Mouse (Mus musculus) retina, embryonic 14.5 days (tissue): ENCODE results near the gene Kazald1.
A peak's percentile ranks its signal among the peaks of the same experiment; 100 is the strongest.

Experiments
- DNase-seq: peaks from one replicate; pipeline ENCODE4 v3.0.0-alpha.2; 2015; ENCODE audit warnings: low spot score

Gene Kazald1

DNA sequence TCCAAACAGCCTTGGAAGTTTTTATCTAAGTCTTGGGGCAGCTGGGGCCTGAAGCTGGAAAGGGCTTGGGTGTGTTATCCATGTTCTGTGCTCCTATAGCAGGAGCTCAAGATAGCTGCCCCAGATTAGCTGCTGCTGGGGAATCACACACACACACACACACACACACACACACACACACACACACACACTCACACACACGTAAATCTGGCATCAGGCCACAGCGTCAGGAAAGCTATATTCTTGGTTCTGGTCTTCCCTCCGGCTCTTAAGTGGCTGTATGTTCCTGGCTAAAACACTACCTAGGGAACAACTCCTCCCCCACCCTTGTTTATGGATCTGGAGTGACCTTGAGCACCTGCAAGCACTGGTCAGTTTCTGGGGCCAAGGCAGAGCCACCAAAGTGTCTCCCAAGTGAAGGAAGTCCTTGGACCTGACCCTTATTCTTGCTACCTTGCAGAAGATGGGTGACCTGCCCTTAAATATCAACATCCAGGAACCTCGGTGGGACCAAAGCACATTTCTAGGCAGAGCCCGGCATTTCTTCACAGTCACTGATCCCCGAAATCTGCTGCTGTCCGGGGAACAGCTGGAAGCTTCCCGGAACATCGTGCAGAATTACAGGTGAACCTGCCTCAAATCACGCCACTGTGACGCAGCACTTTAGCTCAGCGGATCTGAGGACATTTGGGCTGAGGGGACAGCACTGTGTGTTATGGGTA is 26.2 kb upstream of the Kazald1 start:
- no peak for DNase-seq

DNA sequence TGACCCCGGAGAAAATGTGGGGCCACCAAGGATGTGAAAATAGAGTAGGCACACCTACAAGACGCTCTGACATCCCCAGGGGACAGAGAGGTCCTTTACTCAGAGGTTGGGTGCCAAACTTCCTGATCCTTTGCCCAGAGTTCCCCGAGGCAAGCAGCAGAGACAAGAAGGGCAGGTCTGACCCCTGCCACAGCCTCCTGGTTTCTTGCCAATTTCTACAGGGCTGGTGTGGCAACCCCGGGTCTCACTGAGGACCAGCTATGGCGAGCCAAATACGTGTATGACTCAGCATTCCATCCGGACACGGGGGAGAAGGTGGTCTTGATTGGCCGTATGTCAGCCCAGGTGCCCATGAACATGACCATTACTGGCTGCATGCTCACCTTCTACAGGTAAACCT is 25.5 kb upstream of the Kazald1 start:
- DNase-seq, result no peak

DNA sequence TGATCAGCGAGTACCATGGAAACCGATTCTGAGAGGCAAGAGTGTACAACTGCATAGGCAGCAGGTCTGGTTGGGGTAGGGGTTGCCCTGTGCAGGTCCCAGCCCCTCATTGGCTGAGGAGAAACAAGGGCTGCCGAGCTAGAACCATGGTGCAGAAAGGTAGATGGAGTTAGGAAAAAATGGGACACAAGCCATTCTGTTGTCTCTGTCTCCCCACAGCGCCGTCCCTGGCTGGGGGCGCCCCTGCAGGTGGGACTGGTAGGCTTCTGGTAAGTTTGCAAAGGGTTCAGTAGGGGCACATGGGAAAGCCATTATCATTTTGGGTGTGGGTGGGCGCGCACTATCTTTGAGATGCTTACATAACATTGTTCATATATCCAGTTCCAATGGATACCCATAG is 21.6 kb upstream of the Kazald1 start:
- no peak for DNase-seq

DNA sequence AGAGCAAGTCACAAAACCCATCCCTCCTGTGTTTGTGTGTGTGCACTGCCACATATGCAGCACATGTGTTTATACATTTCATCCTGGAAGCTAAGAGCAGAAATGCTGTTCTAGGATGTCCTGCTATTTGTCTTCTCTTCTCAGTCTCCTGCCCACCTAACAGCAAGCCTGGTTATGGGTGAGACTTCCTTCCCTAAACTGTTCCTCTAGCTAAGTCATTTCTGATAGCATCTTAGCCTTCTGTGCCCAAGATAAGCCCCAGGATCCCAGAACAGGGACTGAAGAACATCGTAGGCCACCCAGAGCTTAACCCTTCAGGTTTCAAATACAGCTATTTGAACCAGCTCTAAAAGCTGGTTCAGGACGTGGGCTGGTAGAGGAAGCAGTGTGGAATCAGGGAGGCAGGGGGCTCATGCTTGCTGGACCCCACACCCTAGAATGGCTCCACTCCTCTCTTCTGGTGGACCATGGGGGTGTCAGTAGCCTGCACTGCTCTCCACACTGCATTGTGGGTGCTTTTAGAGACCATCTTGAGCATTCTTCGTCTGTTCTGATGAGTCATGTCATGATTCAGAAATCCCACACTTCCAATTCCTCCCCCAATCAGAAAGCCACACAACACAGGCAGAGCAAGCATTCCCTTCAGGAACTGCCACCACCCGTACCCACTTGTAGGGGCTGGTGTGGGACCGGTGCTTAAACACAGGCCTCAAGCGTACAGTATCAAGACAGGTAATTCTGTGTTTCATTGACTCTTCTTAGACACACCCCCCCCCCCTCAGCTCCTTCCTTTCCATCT is 19.9 kb upstream of the Kazald1 start:
- DNase-seq, result no peak

DNA sequence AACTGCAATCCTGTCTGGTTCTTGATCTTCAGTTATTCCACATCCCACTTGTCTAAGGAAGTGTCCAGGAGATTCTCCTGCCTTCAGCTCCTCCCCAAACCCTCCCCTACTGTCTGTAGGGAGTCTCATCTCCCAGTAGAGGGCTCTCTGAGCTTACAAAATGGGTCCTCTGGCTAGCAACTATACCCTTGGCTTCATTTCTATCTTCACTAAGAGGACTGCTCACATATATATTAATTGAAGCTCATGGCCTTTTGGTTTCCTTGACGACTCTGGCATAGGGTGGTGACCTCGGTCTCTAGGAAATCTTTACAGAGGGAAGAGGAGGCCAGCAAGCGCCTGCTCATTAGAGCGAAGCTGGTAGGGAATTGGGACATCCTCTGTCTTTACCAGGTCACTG is 18.7 kb upstream of the Kazald1 start:
- peak; percentile 85 for DNase-seq

DNA sequence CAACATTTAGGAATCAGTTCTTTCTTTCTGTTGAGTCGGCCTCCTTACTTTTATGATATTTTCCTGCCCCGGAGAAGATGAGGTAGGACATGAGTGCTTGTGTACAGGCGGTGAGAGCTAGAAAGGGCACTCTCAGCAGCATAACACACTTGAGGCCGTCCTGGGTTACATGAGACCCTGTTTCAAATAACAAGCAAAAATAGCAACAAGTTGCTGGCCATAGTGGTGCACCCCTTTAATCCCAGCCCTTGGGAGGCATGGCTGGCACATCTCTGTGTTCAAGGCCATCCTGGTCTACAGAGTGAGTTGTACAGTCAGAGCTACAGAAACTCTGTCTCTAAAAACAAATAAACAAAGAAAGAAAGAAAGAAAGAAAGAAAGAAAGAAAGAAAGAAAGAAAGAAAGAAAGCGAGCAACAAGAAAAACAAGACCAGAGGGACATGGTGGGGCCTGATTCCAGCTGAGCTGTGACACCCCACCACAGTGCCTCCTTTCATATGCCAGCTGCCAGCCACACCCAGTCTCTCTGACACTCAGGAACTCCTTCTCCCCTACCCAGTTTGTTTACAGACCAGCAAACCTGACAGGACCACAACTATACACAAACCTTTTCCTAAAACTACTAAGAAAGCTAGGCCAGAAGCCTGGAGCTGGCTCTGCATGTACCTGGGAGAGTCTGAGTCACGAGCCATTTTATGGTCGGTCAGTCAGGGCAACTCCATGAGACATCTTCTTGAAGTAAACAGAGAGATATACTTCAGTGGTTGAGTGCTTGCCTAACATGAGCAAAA is 17.9 kb upstream of the Kazald1 start:
- no peak for DNase-seq

DNA sequence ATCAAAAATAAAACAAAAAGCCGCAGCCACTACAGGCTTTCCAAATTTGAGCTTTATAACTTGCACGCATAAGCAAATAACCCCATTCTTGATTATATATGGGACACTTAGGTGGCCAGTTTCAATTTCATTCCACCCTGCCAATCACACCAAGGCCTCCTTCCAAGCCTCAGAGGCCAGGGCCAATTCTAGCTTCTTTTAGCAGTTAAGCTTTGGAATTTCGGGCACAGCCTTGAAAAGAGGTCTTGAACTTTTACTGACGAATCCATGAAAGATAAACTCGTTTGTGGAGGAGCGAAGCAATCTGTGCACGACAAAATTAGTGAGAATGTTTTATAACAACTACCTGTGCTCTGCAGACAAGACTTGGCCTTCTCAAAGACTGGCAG is 17.3 kb upstream of the Kazald1 start:
- DNase-seq, result no peak

DNA sequence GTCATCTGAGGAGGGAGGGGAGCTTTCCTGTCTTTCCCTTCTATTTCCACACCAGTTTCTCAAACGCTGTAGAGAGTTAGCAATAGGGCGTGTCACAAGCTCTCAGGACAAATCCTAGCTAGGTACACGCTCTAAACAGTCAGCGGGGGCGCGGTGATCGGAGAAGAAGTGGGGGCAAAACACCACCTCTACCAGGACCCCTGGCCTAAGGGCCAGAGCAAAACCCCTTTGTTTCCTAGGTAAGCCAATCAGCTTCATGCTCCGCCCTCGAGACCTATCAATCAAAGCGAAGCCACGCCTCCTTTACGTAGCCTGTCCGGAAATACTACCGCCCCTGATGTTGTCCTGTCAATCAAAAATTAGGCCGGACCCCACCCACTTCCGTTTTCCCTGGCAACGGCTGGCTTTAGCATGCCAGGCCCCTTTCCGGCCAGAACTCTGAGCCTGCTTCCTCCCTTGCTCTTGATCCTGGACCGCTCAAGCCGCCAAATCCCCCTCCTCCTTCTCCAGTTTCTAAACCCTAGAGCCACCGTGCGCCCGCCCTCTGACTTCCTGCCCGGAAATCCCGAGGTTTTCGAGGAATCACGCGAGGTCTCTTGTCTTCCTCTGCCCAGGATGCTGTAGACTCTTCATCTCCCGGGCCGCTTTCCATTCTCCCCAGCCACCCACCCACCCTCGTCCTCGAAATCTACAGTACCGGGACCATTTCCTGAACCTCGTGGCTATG is 16.8 kb upstream of the Kazald1 start:
- DNase-seq, result peak; percentile 100

DNA sequence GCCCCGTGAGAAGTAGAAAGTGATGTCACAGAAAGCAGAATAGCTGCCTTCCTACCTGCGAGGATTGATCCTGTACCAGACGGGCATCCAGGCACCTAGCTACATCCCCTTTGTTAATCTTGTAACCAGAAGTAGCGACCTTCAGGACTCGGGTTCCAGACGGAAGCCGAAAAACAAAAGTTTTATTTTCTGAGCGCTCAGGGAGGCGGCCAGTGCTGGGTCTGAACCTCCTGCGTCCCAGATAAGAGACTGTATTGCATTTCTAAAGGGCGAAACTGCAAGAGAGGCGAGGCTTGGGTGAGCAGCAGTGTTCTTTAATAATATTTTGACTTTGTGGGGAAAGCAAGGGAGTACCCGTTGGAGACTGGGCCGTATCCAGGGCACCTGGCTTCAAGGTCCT is 16.2 kb upstream of the Kazald1 start:
- no peak for DNase-seq

DNA sequence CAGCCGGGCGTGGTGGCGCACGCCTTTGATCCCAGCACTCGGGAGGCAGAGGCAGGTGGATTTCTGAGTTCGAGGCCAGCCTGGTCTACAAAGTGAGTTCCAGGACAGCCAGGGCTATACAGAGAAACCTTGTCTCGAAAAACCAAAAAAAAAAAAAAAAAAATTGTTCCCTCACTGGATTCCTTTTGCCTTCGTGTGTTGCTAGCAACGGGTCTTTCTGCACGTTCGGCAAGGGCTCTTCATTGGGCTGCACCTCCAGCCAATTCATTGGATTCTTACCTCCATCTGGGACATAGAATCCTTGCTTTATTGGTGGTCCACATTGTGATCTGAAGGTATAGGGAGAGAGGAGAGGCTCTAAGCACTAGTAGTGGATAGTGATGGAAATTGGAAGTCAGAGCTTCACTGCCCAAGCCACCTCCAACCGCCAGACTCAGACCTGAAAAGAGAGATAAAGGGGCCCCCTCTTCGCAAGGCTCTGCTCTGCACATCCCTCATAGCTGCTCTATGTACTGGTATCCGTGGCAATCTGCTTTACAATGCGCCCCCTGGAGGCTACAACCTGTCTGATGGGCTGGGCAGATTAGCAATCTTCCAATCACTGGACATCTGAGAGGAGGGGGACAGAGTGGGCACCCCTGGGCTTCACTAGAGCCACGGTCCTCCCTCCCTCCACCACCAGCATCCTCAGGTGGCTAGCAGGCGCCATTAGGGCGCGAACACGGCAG is 11.3 kb upstream of the Kazald1 start:
- DNase-seq, result peak; percentile 73

DNA sequence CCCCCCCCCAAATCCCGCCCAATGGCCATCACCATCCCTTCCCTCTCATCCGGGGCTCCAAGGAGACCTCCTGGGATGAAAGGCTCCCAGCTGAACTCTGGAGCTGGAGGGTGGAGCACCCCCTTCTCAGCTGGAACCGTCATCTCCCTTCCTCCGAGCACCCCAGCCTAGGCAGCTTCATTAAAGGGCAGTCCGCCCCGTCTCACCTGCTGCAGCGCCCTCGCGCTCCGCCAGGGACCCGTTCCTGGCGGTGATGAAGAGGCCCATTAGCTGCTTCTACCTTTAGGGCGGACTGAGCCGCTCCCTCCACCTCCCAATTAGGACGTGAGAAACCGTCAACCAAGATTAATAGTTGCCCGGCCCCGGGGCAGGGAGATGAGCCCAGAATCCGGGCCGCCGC is 9.8 kb upstream of the Kazald1 start:
- peak; percentile 17 for DNase-seq

DNA sequence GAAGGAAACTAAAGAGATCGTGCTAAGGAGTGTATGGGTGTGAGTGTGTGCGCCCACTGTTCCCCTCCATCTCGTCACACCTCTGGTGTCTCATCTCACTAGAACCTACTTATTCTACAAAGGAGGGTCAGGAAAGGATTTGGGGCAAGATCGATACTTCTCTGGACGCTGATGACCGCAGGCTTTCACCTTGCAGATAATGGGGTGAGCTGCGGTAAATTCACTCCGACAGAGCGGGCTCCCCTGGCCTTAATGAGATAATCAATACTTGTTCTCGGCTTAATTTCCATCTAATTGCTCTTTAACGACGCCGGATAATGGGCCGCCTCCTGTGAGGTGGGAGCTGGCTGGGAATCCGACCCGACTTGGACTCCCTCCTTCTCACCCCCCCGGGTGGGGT is 7.9 kb upstream of the Kazald1 start:
- DNase-seq, result peak; percentile 17

DNA sequence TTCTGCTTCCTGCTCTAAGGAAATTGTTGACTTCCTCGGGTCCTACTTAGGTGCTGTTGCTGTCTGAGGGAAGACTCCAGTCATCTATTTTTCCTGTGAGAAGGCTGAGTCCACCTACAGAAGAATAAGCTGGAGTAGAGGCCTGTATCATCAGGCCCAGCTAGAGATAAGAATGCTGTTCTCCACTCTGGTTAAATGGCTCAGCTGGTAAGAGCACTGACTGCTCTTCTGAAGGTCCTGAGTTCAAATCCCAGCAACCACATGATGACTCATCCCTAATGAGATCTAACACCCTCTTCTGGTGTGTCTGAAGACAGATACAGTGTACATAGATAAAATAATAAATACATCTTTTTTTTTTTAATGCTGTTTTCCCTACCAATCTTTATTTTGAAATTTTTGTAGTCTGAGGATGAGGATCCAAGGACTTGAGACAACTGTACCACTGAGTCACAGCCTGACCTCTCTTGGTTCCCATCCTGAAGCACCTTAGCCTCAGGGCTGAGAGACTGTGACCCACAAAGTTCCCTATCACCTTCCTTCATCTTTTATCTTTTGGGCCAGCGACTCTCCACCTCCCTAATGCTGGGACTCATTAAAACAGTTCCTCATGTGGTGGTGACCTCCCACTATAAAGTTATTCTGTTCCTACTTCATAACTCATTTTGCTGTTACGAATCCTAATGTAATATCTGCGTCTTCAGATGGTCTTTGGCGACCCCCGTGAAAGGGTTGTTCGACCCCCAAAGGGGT is 7.1 kb upstream of the Kazald1 start:
- no peak for DNase-seq

DNA sequence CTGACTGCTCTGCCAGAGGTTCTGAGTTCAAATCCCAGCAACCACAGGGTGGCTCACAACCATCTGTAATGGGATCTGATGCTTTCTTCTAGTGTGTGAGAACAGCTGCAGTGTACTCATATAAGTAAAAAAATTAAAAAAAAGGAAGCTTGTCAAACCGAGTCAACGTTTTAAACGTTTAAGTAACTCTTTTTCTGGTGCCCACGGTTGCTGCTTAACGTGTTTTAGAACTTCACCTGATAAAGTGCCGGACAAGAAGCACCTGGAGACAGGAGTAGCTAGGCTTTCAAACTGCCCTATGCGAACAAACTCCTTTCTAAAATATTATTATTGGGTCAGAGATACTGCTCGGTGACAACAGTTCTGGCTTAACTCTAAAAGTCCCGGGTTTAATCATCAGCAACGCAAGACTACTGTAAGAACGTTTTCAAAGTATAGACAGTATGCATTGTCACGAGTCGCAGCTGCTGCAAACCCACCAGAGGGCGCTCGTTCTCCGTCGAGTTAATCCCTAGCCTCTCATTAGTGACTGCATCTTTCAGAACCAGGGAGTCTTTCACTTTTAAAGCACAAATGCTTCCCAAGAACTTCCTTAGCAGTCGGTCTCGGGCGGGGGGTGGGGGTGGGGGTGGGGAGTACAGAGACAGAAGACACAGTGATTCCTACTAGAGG is 1.0 kb upstream of the Kazald1 start:
- DNase-seq, result peak; percentile 96

DNA sequence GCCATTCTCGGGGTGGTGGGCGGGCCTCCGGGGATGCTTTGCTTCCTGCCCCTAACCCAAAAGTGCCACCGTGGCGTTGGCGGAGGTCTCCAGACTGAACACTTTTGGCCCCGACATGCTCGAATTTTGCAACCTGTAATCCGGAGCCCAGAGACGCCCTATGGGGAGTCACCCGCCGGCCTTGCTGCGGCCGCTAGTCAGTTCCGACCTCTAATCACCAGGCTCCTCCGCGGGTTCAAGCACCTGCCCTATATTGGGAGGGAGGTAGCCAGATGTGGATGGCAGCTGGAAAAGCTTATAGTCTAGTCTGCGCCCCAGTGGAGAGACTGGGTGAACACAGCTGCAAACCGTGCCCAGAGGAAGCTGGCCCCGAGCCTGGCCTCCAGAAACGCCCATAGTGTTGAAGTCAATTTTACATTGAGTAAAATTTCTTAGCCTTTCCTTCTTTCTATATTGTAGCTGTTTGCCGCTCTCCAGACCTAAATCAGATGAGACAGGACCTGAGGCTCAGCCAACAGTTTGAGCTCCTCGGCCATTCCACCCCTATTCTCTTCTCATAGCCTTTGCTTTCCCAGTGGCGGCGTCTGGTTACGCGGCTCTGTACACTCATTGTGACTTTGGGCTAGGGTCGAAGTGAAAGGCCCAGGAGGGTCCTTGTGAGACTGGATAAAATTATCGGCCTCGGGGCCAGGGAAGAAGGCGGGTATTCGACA is 438 bp downstream of the Kazald1 start:
- no peak for DNase-seq

DNA sequence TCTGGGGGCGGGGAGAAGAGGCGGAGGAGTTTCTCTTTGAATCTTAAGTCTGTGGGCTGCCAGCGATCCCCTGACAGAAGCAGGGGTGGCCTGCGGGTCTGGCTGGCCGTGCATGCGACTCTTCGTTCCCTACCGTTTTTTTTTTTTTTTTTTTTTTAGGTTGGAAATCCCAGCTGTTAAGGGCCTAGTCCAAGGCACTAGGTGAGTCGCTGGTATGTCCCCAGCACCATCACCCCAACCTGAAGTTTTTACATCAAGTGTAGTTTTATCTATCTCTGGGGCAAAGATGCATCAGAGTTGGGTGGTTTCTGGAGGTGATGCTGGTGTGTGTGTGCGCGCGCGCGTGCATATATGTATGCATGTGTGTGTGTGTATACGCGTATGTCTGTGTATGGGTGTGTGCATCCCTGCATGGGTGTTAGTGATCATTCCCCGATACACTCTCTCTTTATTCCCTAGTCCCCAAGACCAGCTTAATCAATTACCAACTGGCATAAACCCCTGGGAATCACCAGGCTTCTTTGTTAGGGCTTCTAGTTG is 1.1 kb downstream of the Kazald1 start:
- DNase-seq, result peak; percentile 22

DNA sequence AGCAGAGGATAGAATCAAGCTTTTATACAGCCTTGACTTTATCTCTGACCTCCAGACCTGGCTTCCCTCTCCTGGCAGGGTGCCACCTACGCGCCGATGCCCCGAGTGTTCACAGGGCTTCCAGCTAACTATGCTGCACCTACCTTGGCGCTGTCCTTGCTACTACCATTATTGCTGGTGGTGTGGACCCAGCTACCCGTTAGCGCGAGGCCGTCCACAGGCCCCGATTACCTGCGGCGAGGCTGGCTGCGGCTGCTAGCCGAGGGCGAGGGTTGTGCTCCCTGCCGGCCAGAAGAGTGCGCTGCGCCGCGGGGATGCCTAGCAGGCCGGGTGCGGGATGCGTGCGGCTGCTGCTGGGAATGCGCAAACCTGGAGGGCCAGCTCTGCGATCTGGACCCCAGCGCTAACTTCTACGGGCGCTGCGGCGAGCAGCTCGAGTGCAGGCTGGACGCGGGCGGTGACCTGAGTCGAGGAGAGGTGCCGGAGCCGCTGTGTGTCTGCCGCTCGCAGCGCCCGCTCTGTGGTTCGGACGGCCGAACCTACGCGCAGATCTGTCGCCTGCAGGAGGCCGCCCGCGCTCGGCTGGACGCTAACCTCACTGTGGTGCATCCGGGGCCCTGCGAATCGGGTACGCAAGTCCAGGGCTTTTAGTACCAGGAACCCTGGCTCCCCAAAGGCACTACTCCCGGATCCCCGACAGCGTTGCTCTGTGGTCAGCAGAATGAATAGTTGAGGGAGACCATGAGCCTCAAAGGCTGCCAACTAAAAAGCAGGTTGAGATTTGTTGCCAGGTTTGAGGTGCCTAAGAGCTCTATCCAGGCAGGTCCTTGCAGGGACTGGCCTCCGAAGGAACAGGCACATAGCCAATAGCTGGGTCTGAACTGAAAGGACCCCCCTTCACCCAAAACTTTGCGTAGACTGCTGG is 1.8 kb downstream of the Kazald1 start:
- peak; percentile 72 for DNase-seq
